19 mouse cellular contexts compared by ENCODE assay signal in genomic region chr10:108283837-108284236, GRCm38 (mm10). TPM values are rescaled to one million over a fixed set of nuclear protein-coding genes. Genes with fewer than 3 reads are reported as not detected.
DNase-seq lines count a peak whose midpoint lies in the region; ATAC-seq and TF ChIP-seq lines count a peak whose summit lies in the region.
"Had no signal": no experiment of that assay in that cellular context is flagged by ENCODE, and none has a peak within 500 bp of the region (broad histone marks: within the 10 kb centered on the region; RNA-seq: fewer than 3 reads in every experiment).

No protein-coding gene starts in this region.

- no peaks in the 10 kb centered on the region for H3K9me3 ChIP-seq in lung, embryonic 14.5 days (ENCODE audit: low read depth, low read length)
- peaks cover 19% of the 10 kb centered on the region for H3K9me3 ChIP-seq in ES-Bruce4 (replicated peaks; ENCODE audit: control insufficient read depth, insufficient read depth, low read length, poor library complexity, severe bottlenecking)
- H3K9me3 ChIP-seq: embryonic facial prominence, embryonic 12.5 days; heart, embryonic 15.5 days; hindbrain, embryonic 10.5 days; intestine, embryonic 15.5 days had no signal

- TF ChIP-seq POLR2A in ES-Bruce4 (IDR thresholded peaks at IDR 0.05; ENCODE audit: insufficient read depth, low read length), result no peak

- ATAC-seq in lung, embryonic 14.5 days (ENCODE audit: insufficient read depth), result no peak; the same call in 1 of the 2 replicates
- ATAC-seq in CD4-positive, CD25-positive, alpha-beta regulatory T cell, adult 4 months, result no peak
- ATAC-seq: activated CD4-positive, CD25-positive, alpha-beta regulatory T cell, adult 4 months; intestine, embryonic 15.5 days; Patski had no signal

- no peak overlapping the region for H3K4me3 ChIP-seq in lung, embryonic 14.5 days (ENCODE audit: low read depth, low read length)
- no peak overlapping the region for H3K4me3 ChIP-seq in ES-Bruce4 (ENCODE audit: low read depth, low read length)
- H3K4me3 ChIP-seq: embryonic facial prominence, embryonic 12.5 days; heart, adult 2 months; heart, embryonic 15.5 days; hindbrain, embryonic 10.5 days; intestine, embryonic 15.5 days had no signal

- H3K27ac ChIP-seq in lung, embryonic 14.5 days (ENCODE audit: low read depth), result no peak overlapping the region
- peak overlapping the region; percentile 51 for H3K27ac ChIP-seq in ES-Bruce4 (ENCODE audit: insufficient read depth, low read length)
- H3K27ac ChIP-seq: embryonic facial prominence, embryonic 12.5 days; heart, adult 2 months; heart, embryonic 15.5 days; hindbrain, embryonic 10.5 days; intestine, embryonic 15.5 days had no signal

- WGBS in lung, embryonic 14.5 days, result 49% methylated on average over 4 of the region's 4 CpGs

- no peak overlapping the region for H3K9ac ChIP-seq in lung, embryonic 14.5 days
- no peak overlapping the region for H3K9ac ChIP-seq in ES-Bruce4 (ENCODE audit: low read depth, poor library complexity, severe bottlenecking)
- H3K9ac ChIP-seq: embryonic facial prominence, embryonic 12.5 days; heart, embryonic 15.5 days; intestine, embryonic 15.5 days had no signal

- TF ChIP-seq EP300 in ES-Bruce4 (IDR thresholded peaks at IDR 0.05; ENCODE audit: insufficient read depth, low read depth, low read length), result no peak

- H3K36me3 ChIP-seq in lung, embryonic 14.5 days (ENCODE audit: insufficient read depth), result peaks cover 24% of the 10 kb centered on the region
- H3K36me3 ChIP-seq in ES-Bruce4 (ENCODE audit: control insufficient read depth, insufficient read depth, low read length, poor library complexity, severe bottlenecking), result 0 out of 2 replicates have a peak, but pooled peaks cover 7% of the 10 kb centered on the region

- no peak for TF ChIP-seq CTCF in lung, embryonic 14.5 days (IDR thresholded peaks at IDR 0.05; ENCODE audit: low read depth)
- TF ChIP-seq CTCF in ES-Bruce4 (IDR thresholded peaks at IDR 0.05; ENCODE audit: low read depth, low read length), result no peak

- intact Hi-C loops in heart, postnatal 14 days (cut with DNase I), result no loop called here

- peak; percentile 66 for DNase-seq in heart, adult 11 months
- no peak for DNase-seq in heart, postnatal 14 days
- peak; percentile 23 for DNase-seq in lung, embryonic 14.5 days
- DNase-seq in lung, postnatal 25 days (ENCODE audit: low spot score), result no peak
- DNase-seq: adrenal gland, postnatal 14 days; cerebellum, adult 11-12 months; cerebellum, adult 9-10 months; cerebellum, postnatal 25 days; gastrocnemius, postnatal 10 days; heart, adult 2 months had no signal

- no peaks in the 10 kb centered on the region for H3K4me1 ChIP-seq in lung, embryonic 14.5 days (ENCODE audit: insufficient read depth)
- H3K4me1 ChIP-seq in ES-Bruce4 (ENCODE audit: control insufficient read depth, insufficient read depth, low read length), result no peaks in the 10 kb centered on the region
- H3K4me1 ChIP-seq: embryonic facial prominence, embryonic 12.5 days; hindbrain, embryonic 10.5 days; intestine, embryonic 15.5 days had no signal

- H3K4me2 ChIP-seq in lung, embryonic 14.5 days, result no peak overlapping the region
- H3K4me2 ChIP-seq: embryonic facial prominence, embryonic 12.5 days; heart, embryonic 11.5 days; heart, embryonic 15.5 days; intestine, embryonic 15.5 days had no signal

- no peaks in the 10 kb centered on the region for H3K27me3 ChIP-seq in lung, embryonic 14.5 days (ENCODE audit: insufficient read depth, low read length)
- no peaks in the 10 kb centered on the region for H3K27me3 ChIP-seq in ES-Bruce4 (ENCODE audit: control insufficient read depth, insufficient read depth, low read length, poor library complexity, severe bottlenecking)
- H3K27me3 ChIP-seq: embryonic facial prominence, embryonic 12.5 days; heart, embryonic 15.5 days; intestine, embryonic 15.5 days; Patski had no signal

RNA-seq across cellular contexts. Expression of gene Pawr, which starts 48.1 kb away (rescaled TPM):
- 1 to 10 TPM; 3.1 to 3.4 TPM for total RNA-seq in heart, postnatal 14 days (2021)
- polyA plus RNA-seq in lung, embryonic 14.5 days (2014; fragmentation: Nextera tagmentation; extraction: Ambion mirVana), result 25.5 and 27.4 TPM in 2 replicates
- polyA plus RNA-seq in ES-Bruce4 (2011; ENCODE audit: insufficient read depth, insufficient read length, low read depth, missing spikeins), result 157 and 164 TPM in 2 replicates
- not detected for polyA plus RNA-seq in CD4-positive, CD25-positive, alpha-beta regulatory T cell, adult 4 months (2017; shearing (Covaris generic))
- polyA plus RNA-seq: activated CD4-positive, CD25-positive, alpha-beta regulatory T cell, adult 4 months had no signal

Comparison
In these comparisons a context has a peak if more than half of its experiments do, and no peak if none do; other contexts are left out.
1. DNase-seq: peak in heart, adult 11 months (single experiment) and lung, embryonic 14.5 days (single experiment); none in heart, postnatal 14 days (0 of 2) and lung, postnatal 25 days (single experiment).
2. RNA of gene Pawr, which starts 48.1 kb away (polyA plus RNA-seq): 157 to 164 TPM in ES-Bruce4 and 25.5 to 27.4 TPM in lung, embryonic 14.5 days; not detected in CD4-positive, CD25-positive, alpha-beta regulatory T cell, adult 4 months; every median in the first group is over 10 times any median in the second.